Mouse (Mus musculus): Measurements from ENCODE around the gene Vps26a.
"Not testable (repeated sequence)": the region's sequence is repeated elsewhere in the genome, so short reads cannot be mapped to it uniquely, and the experiment has no call there.

The Vps26a gene

DNA sequence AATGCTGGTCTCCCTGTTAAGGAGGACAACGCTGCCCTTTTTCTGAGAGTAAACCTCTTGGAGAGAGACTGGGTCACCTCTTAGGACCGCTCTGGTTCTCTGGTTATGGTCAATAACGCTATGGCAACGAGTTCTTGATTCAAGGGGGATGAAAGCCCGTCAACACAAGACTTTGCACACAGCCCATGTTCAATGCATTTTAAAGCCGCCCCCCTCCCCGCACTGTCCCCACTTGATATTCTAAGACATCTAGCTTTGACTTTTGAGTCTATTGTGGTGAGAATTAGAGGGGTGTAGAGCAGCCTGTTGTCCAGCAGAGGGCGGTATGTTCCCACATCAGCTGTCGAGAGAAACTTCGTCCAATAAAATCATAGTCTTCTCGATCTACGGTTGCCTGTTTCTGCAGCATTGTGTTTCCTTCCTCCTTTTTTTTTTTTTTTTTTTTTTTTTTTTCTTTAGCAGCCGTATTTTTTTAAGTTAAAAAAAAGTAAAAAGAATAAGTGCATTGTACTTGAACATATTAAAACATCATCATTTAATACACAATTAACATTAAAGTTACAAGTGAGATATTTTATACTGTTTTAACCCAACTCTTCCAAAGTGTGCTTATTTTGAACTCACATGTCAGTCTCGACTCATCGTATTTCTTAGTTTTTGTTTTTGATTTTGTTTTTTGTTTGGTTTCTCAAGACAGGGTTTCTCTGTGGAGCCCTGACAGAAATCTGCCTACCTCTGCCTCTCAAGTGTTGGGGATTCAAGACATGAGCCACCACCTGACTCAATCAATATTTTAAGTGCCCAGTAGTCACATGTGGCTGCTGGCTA lies 13.7 kb upstream of the Vps26a start:
- DNase-seq = peak; percentile 45 to 80

GRCm38 (mm10) chr10:62491681-62492080 lies 5.1 kb upstream of the Vps26a start:
- DNase-seq = not testable (repeated sequence)

- peak in 1 of 2 experiments; percentile 64 for DNase-seq
Measured at GRCm38 (mm10) chr10:62488266-62488665, 1.7 kb upstream of the Vps26a start.

GRCm38 (mm10) chr10:62485878-62486582 lies 575 bp downstream of the Vps26a start:
- no peak for DNase-seq

GRCm38 (mm10) chr10:62481108-62481852 lies 5.3 kb downstream of the Vps26a start:
- no peak for DNase-seq

- DNase-seq = no peak
Measured at GRCm38 (mm10) chr10:62476980-62477379, 9.6 kb downstream of the Vps26a start.

DNA sequence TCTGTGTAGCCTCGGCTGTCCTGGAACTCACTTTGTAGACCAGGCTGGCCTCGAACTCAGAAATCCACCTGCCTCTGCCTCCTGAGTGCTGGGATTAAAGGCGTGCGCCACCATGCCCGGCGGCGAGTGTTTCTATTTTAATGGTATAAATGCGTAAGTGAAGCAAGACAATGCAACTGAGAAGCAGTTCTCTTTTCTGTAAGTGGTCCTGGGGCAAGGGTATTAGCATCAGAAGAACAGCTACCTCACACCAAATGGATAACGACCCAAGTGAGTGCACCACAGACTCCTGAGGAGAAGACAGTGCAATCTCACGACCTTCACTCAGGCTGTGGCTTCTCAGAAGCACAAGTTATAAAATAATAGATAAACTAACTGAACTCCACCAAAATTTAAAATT lies 11.7 kb downstream of the Vps26a start:
- DNase-seq = no peak

DNA sequence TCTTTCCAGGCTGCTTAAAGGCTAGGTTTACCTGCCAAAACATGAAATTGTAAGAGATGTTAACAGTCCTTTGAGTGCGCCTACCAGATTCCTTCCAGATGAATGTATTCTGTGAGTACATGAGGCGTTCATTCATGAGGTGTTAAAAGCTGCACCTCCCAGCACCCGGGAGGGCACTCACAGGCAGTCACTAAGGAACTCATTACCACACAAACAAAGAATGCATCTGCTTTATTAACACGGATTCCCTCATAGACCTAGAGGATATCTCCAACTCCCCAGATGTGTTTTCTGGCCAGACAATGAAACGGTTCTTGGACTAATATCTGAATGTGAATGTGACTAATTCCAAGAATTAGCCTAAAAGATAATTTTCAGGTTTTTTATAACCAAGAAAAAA lies 15.5 kb downstream of the Vps26a start:
- DNase-seq = no peak

DNA sequence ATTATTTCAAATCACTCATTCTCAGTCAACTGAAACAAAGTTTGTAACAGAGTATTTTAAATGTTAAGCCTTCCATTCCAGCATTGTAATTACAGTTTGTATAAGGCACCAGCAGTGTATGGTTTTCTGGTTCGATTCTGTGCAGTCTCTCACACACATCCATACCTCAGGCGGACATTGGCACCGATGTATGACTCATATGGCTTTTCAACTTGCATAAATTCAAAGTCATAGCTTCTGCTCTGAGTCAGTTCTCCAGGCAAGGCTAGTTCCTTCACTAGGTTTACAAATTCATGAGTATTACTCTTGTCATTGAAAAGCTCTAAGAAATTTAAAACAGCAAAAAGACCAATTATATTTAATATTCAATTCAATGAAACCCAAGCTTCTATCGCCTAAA lies 16.9 kb downstream of the Vps26a start:
- DNase-seq = no peak

DNA sequence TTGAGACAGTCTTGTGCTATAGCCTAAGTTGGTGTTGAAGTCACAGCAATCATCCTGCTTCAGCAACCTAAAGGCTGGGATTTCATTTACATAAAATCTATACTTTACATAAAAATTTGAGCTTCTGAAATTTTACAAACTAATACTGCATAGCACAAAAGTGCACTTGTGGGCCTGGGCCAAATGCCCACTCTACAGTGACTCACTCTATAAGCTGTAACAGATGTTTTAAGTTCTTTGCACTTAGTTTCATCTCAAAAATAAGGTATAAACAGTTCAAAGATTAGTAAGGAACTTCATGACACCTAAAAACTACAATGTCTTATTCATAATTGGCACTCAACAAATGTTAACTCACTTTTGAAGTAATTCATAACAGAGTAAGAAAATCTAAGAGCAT lies 25.3 kb downstream of the Vps26a start:
- no peak for DNase-seq

GRCm38 (mm10) chr10:62452001-62452400 lies 34.6 kb downstream of the Vps26a start:
- DNase-seq = not testable (repeated sequence)

GRCm38 (mm10) chr10:62450280-62450640 lies 36.3 kb downstream of the Vps26a start:
- DNase-seq = no peak

- peak; percentile 91 to 93 for DNase-seq
Measured at GRCm38 (mm10) chr10:62449364-62450279, 37.0 kb downstream of the Vps26a start, which contains the start of the genes 4930507D05Rik and Supv3l1. TSS of gene 4930507D05Rik (plus strand) at chr10:62449489. TSS of gene Supv3l1 (minus strand) at chr10:62449738.

DNA sequence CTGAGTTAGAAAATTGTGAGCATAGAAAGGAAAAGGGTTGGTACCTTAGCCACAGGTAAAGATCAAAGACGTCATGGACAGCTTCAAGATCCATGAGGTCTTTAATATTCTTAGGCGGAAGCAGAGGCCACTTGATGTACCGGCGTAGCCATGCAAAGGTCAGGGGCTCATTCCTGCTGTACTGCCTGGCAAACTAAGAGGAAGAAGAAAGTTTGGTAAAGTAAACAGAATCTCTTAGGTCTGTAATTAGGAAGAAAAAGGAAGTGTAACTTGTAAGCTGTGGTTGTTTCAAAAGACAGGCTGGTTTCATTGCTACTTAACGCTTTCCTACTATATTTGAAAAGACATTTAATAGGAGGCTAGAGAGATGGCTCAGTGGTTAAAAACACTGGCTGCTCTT lies 56.2 kb downstream of the Vps26a start:
- no peak for DNase-seq

GRCm38 (mm10) chr10:62425081-62425871 lies 61.3 kb downstream of the Vps26a start:
- peak in 1 of 2 experiments; percentile 62 for DNase-seq

DNA sequence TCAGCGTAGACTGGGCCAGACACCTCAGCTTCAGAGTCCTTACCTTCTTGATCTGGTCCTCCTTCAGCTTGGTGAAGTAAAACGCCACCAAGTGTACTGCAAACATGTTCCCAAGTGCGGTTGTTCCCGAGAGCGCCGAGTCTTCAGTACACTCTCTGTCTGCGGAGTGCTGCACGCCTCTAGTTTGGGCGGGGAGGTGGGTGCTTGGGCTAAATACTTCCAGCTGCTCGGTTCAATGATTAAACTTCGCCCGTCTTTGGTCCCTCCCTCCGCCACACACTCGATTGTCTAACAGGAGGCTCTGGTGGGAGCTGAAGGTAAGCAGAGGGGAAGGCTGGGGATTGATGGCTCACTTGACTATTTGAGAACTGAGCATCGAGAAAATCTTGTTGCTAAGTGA lies 64.3 kb downstream of the Vps26a start, which contains the start of gene Hkdc1:
Hkdc1 (minus strand) TSS at position 237 of the 400 bp plus-strand sequence.
- peak; percentile 42 to 77 for DNase-seq

- DNase-seq = no peak
Measured at GRCm38 (mm10) chr10:62421127-62421526, 65.5 kb downstream of the Vps26a start.

DNA sequence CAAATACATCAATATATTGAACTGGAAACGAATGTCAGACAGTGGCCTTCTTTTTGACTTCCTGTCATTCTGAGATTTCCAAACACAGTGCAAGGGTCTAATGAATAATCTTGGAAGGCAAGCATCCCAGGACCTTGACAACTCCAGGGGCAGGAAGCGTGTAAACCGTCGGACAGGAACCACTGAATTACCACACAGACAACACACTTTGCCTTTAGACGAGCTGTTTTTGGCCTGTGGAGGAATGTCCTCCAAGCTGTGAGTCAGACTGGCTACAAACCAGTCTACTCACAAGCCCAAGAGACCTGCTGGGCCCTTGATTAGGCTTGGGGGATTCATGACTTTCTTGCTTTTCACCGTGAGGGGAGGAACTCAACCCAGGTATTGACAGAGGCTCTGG lies 66.2 kb downstream of the Vps26a start:
- no peak for DNase-seq

GRCm38 (mm10) chr10:62419422-62419821 lies 67.2 kb downstream of the Vps26a start:
- DNase-seq = no peak

GRCm38 (mm10) chr10:62418831-62419356 lies 67.7 kb downstream of the Vps26a start:
- DNase-seq = no peak

GRCm38 (mm10) chr10:62413606-62413982 lies 73.0 kb downstream of the Vps26a start:
- DNase-seq = peak; percentile 34

Measured in lung, postnatal 4 days (tissue).